Mouse (Mus musculus) brain, embryonic 14.5 days (tissue): ENCODE results near the gene Uba52.
A peak's percentile ranks its signal among the peaks of the same experiment; 100 is the strongest.

Experiments
- CTCF ChIP-seq: fragments of 200-500 bp; IDR thresholded peaks from 2 replicates; pipeline ENCODE4 v1.5.1; 2012; ENCODE audit warnings: inconsistent platforms, mild to moderate bottlenecking, moderate library complexity, borderline replicate concordance; ENCODE audit not compliant: insufficient read depth, insufficient read length; ENCODE audit errors: extremely low read depth
- POLR2A ChIP-seq: fragments of 200-500 bp; IDR thresholded peaks from 2 replicates; pipeline ENCODE4 v1.6.1; 2012; ENCODE audit warnings: mild to moderate bottlenecking, inconsistent platforms, borderline replicate concordance; ENCODE audit not compliant: poor library complexity, insufficient read depth, insufficient read length, severe bottlenecking; ENCODE audit errors: extremely low read depth

DNA sequence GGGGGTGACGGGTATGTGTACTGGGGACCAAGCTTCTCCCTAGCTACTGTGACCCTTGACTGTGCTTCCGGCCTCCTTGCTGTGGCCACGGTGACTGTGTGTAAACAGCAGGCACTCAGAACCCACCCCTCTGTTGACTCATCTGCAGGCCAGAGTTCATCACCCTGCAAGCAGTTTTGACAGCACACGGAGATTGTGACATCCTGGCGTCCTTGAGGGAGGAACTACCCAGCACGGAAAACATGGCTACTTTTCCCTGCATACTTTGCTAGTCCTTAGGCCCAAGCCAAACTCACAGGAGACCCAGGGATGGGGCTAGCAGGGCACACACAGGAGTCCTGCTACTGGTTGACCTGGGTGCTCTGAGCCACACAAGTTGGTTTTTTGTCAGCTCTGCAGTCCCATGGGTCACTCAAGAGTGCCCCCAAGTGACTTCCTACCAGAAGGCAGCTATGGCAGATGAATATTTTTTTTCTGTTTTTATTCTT lies 33.6 kb upstream of the Uba52 start:
- TF ChIP-seq CTCF (peak; percentile 17; the same call in 1 of the 2 replicates), POLR2A (no peak)
